Mouse (Mus musculus) lung, embryonic 16.5 days (tissue): ENCODE measurements around the gene Mansc1. TPM values are rescaled to one million over a fixed set of nuclear protein-coding genes. Genes with fewer than 3 reads are reported as not detected.
"Not testable (repeated sequence)": the region's sequence is repeated elsewhere in the genome, so short reads cannot be mapped to it uniquely, and the experiment has no call there.

Experiments
- ATAC-seq: fragments of 200-750 bp; cut with Nextera tagmentation; 2 replicates; pipeline ENCODE4 v1.8.0; 2017; ENCODE audit warnings: low read depth, mild to moderate bottlenecking, moderate library complexity
- H3K27ac ChIP-seq: fragments of 300-500 bp; sonication (generic); 2 replicates; pipeline ENCODE4 v1.5.1; 2014; ENCODE audit warnings: mild to moderate bottlenecking, control low read depth, low read length
- H3K27me3 ChIP-seq: fragments of 300-500 bp; sonication (generic); 2 replicates; pipeline ENCODE4 v1.6.1; 2014; ENCODE audit warnings: low read depth, low read length, mixed read lengths; ENCODE audit not compliant: control insufficient read depth, insufficient read depth
- H3K36me3 ChIP-seq: fragments of 300-500 bp; sonication (generic); 2 replicates; pipeline ENCODE4 v1.6.1; 2014; ENCODE audit warnings: low read length; ENCODE audit not compliant: control insufficient read depth, insufficient read depth
- H3K4me1 ChIP-seq: fragments of 300-500 bp; sonication (generic); replicated peaks from 2 replicates; pipeline ENCODE4 v1.6.1; 2014; ENCODE audit warnings: low read length, mixed read lengths; ENCODE audit not compliant: control insufficient read depth, insufficient read depth
- H3K4me2 ChIP-seq: fragments of 300-500 bp; sonication (generic); 2 replicates; pipeline ENCODE4 v1.6.1; 2014; ENCODE audit warnings: low read depth, low read length, control low read depth
- H3K4me3 ChIP-seq: fragments of 300-500 bp; sonication (generic); 2 replicates; pipeline ENCODE4 v1.5.1; 2014; ENCODE audit warnings: mild to moderate bottlenecking, low read length, control low read depth
- H3K9ac ChIP-seq: fragments of 300-500 bp; sonication (generic); 2 replicates; pipeline ENCODE4 v1.6.1; 2014; ENCODE audit warnings: low read length, control low read depth
- H3K9me3 ChIP-seq: fragments of 300-500 bp; sonication (generic); 2 replicates; pipeline ENCODE4 v1.6.1; 2016; ENCODE audit warnings: low read length; ENCODE audit not compliant: control insufficient read depth
- WGBS: fragments of 180-500 bp; shearing (Covaris S2); extraction: QIAGEN DNeasy Blood & Tissue Kit; methylation state at CpG from one replicate; pipeline ENCODE4 v1.1.7; 2014; 5-methylcytosine and 5-hydroxymethylcytosine counted together
- polyA plus RNA-seq: library from polyadenylated mRNA; unstranded; fragments of >200 nt; fragmentation: Nextera tagmentation; extraction: Ambion mirVana; gene quantifications from 2 replicates; pipeline ENCODE4 v1.2.1, GENCODE M21; 2015

The Mansc1 gene
- 8.4 and 9.8 TPM in 2 replicates for polyA plus RNA-seq

DNA sequence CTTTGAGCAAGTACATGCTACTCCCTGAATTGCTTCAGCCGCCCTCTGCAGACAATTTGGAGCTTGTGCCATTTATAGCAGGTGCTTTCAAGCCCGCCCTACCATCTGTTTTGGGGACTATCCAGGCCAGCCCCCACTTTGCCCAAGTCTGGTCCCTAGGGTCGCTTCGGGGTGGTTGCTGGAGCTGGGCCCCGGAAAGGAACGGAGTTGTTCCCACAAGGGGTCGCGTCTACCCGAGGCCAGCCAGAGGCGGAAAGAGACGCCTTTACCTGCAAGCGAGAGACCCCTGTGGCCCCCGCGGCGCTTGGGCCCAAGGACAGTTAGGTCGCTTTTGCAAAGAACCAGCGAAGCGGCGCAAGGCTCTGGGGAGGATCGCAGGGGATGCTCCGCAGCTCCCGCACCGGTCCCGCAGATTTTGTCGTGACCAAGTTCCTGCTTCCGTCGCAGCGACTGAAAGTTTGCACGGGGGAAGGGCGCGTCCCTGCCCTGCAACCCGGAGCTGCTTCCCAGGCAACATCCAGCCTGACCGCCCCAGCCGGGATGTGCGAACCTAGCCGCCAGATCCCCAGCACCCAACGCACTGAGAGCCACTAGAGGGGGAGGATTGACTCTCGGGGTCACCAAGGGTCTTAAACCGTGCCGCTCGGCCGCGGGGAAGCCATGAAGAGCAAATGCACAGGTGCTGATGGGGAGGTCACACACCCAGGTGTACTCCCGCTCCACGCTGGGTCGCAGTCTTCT lies at the start of gene Mansc1:
Gene Mansc1 (minus strand): TSS at position 542 of the 741 bp plus-strand sequence.
- Histone ChIP-seq H3K4me3 (peak within 1 kb of the TSS; percentile 68), H3K9ac (peak within 1 kb of the TSS; percentile 82), H3K9me3 (no peaks in the 10 kb centered on the region), H3K4me1 (peaks cover 9% of the 10 kb centered on the region; the same call in 1 of the 2 replicates), H3K27ac (peak within 1 kb of the TSS; percentile 61; the same call in 1 of the 2 replicates), H3K4me2 (peak within 1 kb of the TSS; percentile 89), H3K36me3 (no peaks in the 10 kb centered on the region), H3K27me3 (peaks cover 3% of the 10 kb centered on the region; the same call in 1 of the 2 replicates)
- 2% methylated on average over 46 of the region's 46 CpGs for WGBS
- ATAC-seq: peak; percentile 78

DNA sequence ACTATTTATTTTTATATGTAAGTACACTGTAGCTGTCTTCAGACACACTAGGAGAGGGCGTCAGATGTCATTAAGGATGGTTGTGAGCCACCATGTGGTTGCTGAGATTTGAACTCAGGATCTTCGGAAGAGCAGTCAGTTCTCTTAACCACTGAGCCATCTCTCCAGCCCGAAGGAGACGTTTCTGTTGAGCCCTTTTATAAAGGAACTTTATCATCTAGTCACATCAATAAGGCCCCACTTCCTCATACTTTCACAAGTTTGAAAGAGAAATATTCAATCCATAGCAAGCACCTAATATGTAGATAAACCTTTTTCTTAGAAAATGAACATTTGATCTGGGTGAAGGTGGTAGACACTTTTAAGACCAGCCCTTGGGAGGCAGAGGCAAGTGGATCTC lies 47.0 kb upstream of the Mansc1 start:
- H3K27ac ChIP-seq, H3K27me3 ChIP-seq, H3K4me1 ChIP-seq, H3K36me3 ChIP-seq, H3K4me3 ChIP-seq, H3K9me3 ChIP-seq, H3K9ac ChIP-seq, ATAC-seq, H3K4me2 ChIP-seq: not testable (repeated sequence)
- 84% methylated on average over 4 of the region's 4 CpGs for WGBS

DNA sequence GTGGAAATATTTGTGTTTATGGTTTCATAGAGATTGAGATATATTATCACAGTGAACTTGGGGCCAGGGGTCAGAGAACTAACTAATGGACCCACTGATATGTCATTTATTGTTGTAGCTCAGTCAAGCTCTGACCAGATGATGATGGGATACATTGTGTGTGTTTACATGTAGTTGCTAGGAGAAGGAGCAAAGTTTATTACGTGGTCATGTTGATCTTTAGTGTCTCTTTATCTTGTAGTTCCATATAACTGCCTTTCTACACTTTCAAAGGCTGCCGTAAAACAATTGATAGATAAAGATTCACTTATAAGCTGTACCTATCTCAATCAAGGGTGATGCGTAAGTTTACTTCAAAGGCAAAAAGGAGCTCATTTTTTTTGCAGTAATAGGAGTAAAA lies 45.7 kb upstream of the Mansc1 start:
- WGBS: 66% methylated on average over 3 of the region's 3 CpGs
- Histone ChIP-seq H3K27me3 (no peaks in the 10 kb centered on the region), H3K9ac (no peak overlapping the region), H3K9me3 (no peaks in the 10 kb centered on the region), H3K4me3 (no peak overlapping the region), H3K4me2 (no peak overlapping the region), H3K4me1 (no peaks in the 10 kb centered on the region), H3K36me3 (no peaks in the 10 kb centered on the region), H3K27ac (no peak overlapping the region)
- ATAC-seq: no peak

GRCm38 (mm10) chr6:134677504-134677903 lies 45.2 kb upstream of the Mansc1 start:
- H3K9ac ChIP-seq: no peak overlapping the region
- H3K36me3 ChIP-seq: no peaks in the 10 kb centered on the region
- H3K9me3 ChIP-seq: no peaks in the 10 kb centered on the region
- no peak overlapping the region for H3K4me3 ChIP-seq
- H3K4me1 ChIP-seq: no peaks in the 10 kb centered on the region
- H3K4me2 ChIP-seq: no peak overlapping the region
- no peak for ATAC-seq
- H3K27ac ChIP-seq: no peak overlapping the region
- 77% methylated on average over 4 of the region's 4 CpGs for WGBS
- no peaks in the 10 kb centered on the region for H3K27me3 ChIP-seq

DNA sequence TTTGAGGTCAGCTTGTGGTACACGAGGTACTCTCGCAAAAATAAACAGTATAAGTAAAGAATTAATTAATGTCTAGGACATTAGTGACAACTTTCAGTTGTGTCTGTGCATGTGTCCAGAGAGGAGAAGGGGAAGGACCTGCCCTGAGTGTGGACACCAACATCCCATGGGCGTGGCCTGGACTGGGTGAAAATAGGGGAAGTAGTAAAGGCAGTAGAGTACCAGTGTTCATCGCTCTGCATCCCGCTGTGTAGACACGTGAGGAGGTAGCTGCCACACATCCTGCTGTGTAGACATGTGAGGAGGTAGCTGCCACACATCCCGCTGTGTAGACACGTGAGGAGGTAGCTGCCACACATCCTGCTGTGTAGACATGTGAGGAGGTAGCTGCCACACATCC lies 41.4 kb upstream of the Mansc1 start:
- H3K4me2 ChIP-seq, H3K9ac ChIP-seq, H3K4me3 ChIP-seq, ATAC-seq, H3K27ac ChIP-seq, H3K4me1 ChIP-seq, H3K36me3 ChIP-seq, H3K27me3 ChIP-seq, H3K9me3 ChIP-seq: not testable (repeated sequence)
- WGBS: 85% methylated on average over 8 of the region's 8 CpGs

GRCm38 (mm10) chr6:134670881-134671411 lies 38.7 kb upstream of the Mansc1 start:
- WGBS: 23% methylated on average over 4 of the region's 4 CpGs
- no peaks in the 10 kb centered on the region for H3K27me3 ChIP-seq
- peak; percentile 65; the same call in 1 of the 2 replicates for ATAC-seq
- H3K27ac ChIP-seq: 0 out of 2 replicates have a peak overlapping the region, but pooled peaks have one; percentile 12
- no peak overlapping the region for H3K4me2 ChIP-seq
- H3K9me3 ChIP-seq: no peaks in the 10 kb centered on the region
- peaks cover 7% of the 10 kb centered on the region for H3K4me1 ChIP-seq
- no peak overlapping the region for H3K9ac ChIP-seq
- no peaks in the 10 kb centered on the region for H3K36me3 ChIP-seq
- no peak overlapping the region for H3K4me3 ChIP-seq

DNA sequence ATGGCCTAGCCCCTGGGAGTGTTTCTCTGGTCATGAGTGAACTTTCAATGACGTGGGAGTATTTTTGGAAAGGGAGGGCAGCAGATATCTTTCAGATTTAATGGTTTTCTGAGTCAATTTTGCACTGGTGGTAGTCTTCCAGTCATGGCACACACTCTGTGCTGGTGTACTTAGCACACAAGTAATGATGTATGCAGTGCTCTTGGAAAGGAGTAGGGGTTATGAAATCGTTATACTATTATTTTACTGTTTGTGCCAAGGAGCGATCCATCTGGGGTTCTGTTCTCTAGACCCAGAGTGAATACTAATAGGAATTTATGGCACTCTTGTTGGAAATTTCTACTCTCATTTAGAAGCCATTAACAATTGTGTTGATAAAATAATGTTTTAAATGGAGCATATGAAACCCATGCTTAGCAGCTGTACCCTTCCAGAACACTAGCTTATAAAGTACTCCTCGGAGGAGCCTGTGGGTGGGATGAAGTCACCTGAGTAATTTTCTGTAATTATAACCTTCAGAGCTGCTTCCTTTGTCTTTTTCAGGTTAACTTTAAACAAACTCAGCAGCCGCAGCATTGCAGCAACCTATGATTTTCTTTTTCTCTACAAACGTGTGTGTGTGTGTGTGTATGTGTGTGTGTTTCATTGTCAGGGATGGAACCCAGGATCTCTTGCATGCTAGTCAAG lies 37.0 kb upstream of the Mansc1 start:
- H3K9ac ChIP-seq: no peak overlapping the region
- H3K4me2 ChIP-seq: no peak overlapping the region
- H3K4me1 ChIP-seq: peaks cover 7% of the 10 kb centered on the region
- no peak overlapping the region for H3K4me3 ChIP-seq
- H3K27ac ChIP-seq: no peak overlapping the region
- H3K36me3 ChIP-seq: no peaks in the 10 kb centered on the region
- no peak for ATAC-seq
- 77% methylated on average over 6 of the region's 6 CpGs for WGBS
- no peaks in the 10 kb centered on the region for H3K27me3 ChIP-seq
- H3K9me3 ChIP-seq: no peaks in the 10 kb centered on the region

- H3K27ac ChIP-seq: no peak overlapping the region
- H3K9me3 ChIP-seq: no peaks in the 10 kb centered on the region
- no peak overlapping the region for H3K9ac ChIP-seq
- 69% methylated on average over 2 of the region's 2 CpGs for whole genome bisulfite sequencing
- peaks cover 7% of the 10 kb centered on the region for H3K4me1 ChIP-seq
- no peak for ATAC-seq
- H3K27me3 ChIP-seq: no peaks in the 10 kb centered on the region
- H3K4me2 ChIP-seq: no peak overlapping the region
- no peak overlapping the region for H3K4me3 ChIP-seq
- H3K36me3 ChIP-seq: no peaks in the 10 kb centered on the region
Observed at GRCm38 (mm10) chr6:134668519-134668918, 36.2 kb upstream of the Mansc1 start.

DNA sequence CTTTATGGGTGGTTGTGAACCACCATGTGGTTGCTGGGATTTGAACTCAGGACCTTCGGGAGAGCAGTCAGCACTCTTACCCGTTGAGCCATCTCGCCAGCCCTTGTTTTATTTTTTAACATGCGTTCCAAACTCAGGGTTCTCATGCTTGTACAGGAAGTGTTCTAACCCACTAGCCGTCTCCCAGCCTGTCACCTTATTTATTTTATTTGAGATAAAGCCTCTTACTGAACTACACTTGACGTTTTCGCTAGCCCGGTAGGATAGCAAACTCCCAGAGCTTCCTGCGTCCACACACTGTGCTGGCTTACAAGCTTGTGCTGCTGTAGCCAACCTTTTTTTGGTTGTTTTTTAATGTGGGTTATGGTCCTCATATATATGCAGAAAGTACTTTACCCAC lies 33.5 kb upstream of the Mansc1 start:
- Histone ChIP-seq H3K4me1 (peaks cover 2% of the 10 kb centered on the region; the same call in 1 of the 2 replicates), H3K4me3 (no peak overlapping the region), H3K27me3 (no peaks in the 10 kb centered on the region), H3K36me3 (no peaks in the 10 kb centered on the region), H3K4me2 (no peak overlapping the region), H3K9ac (no peak overlapping the region), H3K27ac (no peak overlapping the region), H3K9me3 (no peaks in the 10 kb centered on the region)
- 21% methylated on average over 9 of the region's 9 CpGs for WGBS
- ATAC-seq: peak; percentile 38; the same call in 1 of the 2 replicates
